Mouse (Mus musculus): ENCODE measurements around the gene Oas3.

DNA sequence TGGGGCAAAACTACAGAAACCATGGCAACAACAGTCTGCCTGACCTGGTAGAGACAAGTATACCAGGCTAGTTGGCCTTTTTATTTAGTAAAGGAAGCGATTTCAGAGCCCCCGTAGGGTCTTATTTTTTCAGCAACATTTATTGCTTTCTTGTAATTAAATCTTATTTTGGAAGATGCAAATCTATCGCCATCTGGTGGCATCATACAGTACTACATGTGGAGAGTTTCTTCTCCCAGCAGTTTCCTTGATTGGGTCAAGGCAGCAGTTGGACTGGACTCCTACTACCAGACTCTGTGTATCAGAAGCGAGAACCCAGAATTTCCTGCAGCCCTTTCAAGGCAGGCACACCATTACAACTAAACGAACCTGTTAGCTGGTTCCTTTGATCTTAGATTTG lies 31.0 kb downstream of the Oas3 start:
- TF ChIP-seq CTCF (IDR thresholded peaks at IDR 0.05; ENCODE audit: insufficient read depth, low read depth, low read length) (no peak), POLR2A (IDR thresholded peaks at IDR 0.05; ENCODE audit: insufficient read depth, low read depth, low read length) (no peak)

Data from olfactory bulb, adult 2 months (tissue).